Mouse (Mus musculus): ENCODE results near the gene Stra6.

Stra6 gene

GRCm38 (mm10) chr9:58162173-58162572, 98.6 kb downstream of the Stra6 start:
- in situ Hi-C loops (cut with MboI; ENCODE audit: low sequenced_read_pairs) = no loop called here

- in situ Hi-C loops (cut with MboI; ENCODE audit: low sequenced_read_pairs) = no loop called here
These were observed 99.6 kb downstream of the Stra6 start for GRCm38 (mm10) chr9:58163146-58163545.

- in situ Hi-C loops (cut with MboI; ENCODE audit: low sequenced_read_pairs) = no loop called here
These were observed 102.2 kb downstream of the Stra6 start for GRCm38 (mm10) chr9:58165779-58166178.

GRCm38 (mm10) chr9:58168880-58169279, 105.3 kb downstream of the Stra6 start:
- in situ Hi-C loops (cut with MboI; ENCODE audit: low sequenced_read_pairs) = no loop called here

GRCm38 (mm10) chr9:58169426-58169825, 105.8 kb downstream of the Stra6 start:
- in situ Hi-C loops (cut with MboI; ENCODE audit: low sequenced_read_pairs) = no loop called here

- in situ Hi-C loops (cut with MboI; ENCODE audit: low sequenced_read_pairs) = no loop called here
These were observed 109.3 kb downstream of the Stra6 start for GRCm38 (mm10) chr9:58172863-58173262.

- in situ Hi-C loops (cut with MboI; ENCODE audit: low sequenced_read_pairs) = no loop called here
These were observed 111.2 kb downstream of the Stra6 start for GRCm38 (mm10) chr9:58174818-58175251.

- in situ Hi-C loops (cut with MboI; ENCODE audit: low sequenced_read_pairs) = no loop called here
These were observed 112.3 kb downstream of the Stra6 start for GRCm38 (mm10) chr9:58175745-58176487.

GRCm38 (mm10) chr9:58177165-58177564, 113.6 kb downstream of the Stra6 start:
- in situ Hi-C loops (cut with MboI; ENCODE audit: low sequenced_read_pairs) = no loop called here

- in situ Hi-C loops (cut with MboI; ENCODE audit: low sequenced_read_pairs) = no loop called here
These were observed 115.8 kb downstream of the Stra6 start for GRCm38 (mm10) chr9:58179390-58179789.

- in situ Hi-C loops (cut with MboI; ENCODE audit: low sequenced_read_pairs) = no loop called here
These were observed 120.9 kb downstream of the Stra6 start for GRCm38 (mm10) chr9:58184456-58184855.

- in situ Hi-C loops (cut with MboI; ENCODE audit: low sequenced_read_pairs) = no loop called here
These were observed 130.6 kb downstream of the Stra6 start for GRCm38 (mm10) chr9:58194222-58194621.

- in situ Hi-C loops (cut with MboI; ENCODE audit: low sequenced_read_pairs) = no loop called here
These were observed 132.1 kb downstream of the Stra6 start for GRCm38 (mm10) chr9:58195671-58196070.

GRCm38 (mm10) chr9:58196141-58196540, 132.6 kb downstream of the Stra6 start:
- in situ Hi-C loops (cut with MboI; ENCODE audit: low sequenced_read_pairs) = no loop called here

GRCm38 (mm10) chr9:58196610-58197567, 133.3 kb downstream of the Stra6 start:
- in situ Hi-C loops (cut with MboI; ENCODE audit: low sequenced_read_pairs) = no loop called here

- in situ Hi-C loops (cut with MboI; ENCODE audit: low sequenced_read_pairs) = no loop called here
These were observed 134.5 kb downstream of the Stra6 start for GRCm38 (mm10) chr9:58197781-58198701.

- in situ Hi-C loops (cut with MboI; ENCODE audit: low sequenced_read_pairs) = no loop called here
These were observed 135.3 kb downstream of the Stra6 start for GRCm38 (mm10) chr9:58198801-58199371.

- in situ Hi-C loops (cut with MboI; ENCODE audit: low sequenced_read_pairs) = loop anchor here (5.0 kb wide), 1 partner anchor 147 kb away; no protein-coding TSS in a partner anchor
These were observed 136.0 kb downstream of the Stra6 start for GRCm38 (mm10) chr9:58199381-58200269.

All from CH12F3 (cell line).